Mouse (Mus musculus) induced T-regulatory cell, adult 2 months (primary cell): ENCODE measurements around the gene Tacc3.
A peak's percentile ranks its signal among the peaks of the same experiment; 100 is the strongest.

Experiments
- DNase-seq: peaks from one replicate; pipeline ENCODE4 v3.0.0-alpha.2; 2012; ENCODE audit warnings: low read depth

Tacc3 gene

DNA sequence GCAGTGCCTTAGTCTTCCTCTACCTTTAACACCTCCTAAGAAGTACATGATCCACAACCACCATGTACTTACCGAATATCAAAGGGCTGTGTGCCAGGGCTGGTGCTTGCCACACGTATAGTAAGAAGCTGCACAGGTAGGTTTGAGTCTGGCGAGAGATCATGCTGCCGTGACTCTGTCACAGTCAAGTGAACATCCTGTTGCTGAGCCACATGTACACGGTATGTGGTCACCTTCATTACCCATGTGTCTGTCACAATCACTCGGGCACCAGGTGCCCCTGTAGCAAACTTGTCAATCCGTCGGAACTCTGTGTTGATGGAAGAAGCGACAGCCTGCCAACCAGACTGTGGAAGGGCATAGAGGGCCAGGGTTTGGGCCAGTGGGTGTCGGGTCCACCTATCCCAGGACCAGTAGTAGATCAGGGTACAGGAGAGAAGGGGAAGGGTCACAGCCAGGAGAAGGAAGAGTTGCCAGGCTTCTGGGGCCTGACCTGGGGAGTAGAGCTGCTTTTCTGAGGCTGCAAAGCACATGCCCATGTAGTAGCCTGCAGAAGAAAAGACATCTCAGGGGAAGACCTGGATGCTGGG is 2.6 kb upstream of the Tacc3 start:
- no peak for DNase-seq

DNA sequence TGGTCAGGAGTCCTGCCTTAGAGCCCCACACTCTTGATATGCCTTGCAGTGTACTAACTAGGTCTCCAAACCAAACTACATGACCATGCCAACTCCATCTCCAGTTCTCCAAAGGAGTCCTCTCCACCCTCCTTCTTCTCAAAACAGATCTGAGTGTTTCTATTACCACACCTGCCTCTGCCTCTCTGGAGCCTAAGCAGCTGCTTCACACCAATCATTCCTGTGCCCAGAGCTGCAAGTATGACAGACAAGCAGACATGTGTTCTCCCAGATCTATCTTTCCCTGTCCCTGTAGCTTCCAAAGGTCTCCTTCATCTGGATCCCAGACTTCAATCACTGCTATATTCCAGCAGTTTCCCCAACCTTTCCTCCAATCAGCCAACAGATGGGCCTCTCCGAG is 1.2 kb upstream of the Tacc3 start:
- no peak for DNase-seq

DNA sequence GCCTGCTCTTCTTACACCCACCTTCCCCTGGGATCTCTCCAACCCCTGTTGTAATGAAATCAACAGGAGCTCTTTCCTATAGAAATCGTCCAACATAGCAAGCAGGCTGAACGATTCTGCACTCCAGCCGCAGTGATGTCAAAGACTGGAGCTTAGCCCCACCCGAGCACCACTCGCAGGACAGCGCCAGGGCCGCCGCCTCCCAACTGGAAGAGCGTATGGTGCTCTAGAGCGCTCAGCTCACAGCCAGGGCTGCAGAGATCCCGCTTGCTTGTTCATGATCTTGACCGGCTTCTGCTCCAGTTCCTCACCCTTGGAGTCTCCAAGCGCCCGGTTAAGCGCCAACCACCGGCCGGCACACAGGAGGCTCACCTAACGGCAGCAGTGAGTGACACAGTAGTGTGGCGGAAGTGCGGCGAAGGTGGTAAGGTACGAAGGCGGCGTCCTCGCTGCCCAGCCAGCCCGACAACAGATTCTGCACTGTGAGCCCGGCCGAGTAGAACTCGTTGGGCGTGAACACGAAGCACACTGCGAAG is 609 bp upstream of the Tacc3 start:
- peak; percentile 91 for DNase-seq

DNA sequence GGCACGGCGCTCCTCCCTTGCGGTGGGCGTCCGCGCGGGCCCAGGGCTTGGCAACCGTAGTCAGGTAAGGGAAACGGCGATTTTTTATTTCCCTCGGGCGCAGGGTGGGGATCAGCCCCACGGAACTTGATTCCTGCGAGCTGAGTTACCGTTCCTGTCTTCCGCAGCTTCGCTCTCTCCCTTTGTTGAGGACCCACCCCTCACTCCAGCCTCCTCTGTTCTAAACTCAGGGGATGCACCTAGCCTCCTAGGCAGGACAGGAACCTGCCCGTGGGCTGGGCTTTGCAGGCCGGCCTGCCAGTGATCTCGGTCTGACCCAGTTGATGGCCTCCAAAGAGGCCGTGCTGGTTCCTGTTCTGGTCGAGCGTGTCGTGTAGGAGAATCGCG is 729 bp downstream of the Tacc3 start:
- no peak for DNase-seq

DNA sequence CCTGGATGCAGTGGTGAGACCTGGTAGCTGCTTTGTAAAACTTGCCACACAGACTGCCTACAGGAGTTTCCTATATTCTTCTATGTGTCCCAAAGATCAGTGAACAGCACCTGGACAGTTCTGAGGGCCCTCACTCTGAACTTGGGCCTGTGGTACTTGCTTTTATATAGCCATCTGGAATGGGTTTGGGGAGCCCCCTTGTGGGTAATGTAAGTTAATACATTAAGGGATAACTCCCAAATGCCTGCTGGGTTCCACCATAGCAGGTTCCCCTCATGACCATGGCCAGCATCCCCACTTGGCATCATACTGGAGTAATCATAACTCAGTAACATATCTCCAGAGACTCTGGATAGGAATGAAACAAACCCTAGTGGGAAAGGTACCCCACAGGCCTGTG is 10.3 kb downstream of the Tacc3 start:
- DNase-seq: peak; percentile 68

DNA sequence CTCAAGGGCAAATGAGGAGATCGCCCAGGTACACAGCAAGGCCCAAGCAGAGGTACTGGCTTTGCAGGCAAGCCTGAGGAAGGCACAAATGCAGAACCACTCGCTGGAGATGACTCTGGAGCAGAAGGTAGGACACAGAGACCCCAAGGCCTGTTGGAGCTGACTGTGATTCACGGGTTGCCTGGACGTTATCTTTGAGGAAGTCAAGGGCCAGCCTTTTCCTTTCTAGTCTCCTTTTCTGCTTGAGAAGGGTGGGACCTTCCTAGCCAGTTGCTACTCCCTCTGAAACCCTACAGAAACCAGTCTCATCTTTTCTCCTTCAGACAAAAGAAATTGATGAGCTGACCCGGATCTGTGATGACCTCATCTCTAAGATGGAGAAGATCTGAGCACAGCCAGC is 13.7 kb downstream of the Tacc3 start:
- no peak for DNase-seq

DNA sequence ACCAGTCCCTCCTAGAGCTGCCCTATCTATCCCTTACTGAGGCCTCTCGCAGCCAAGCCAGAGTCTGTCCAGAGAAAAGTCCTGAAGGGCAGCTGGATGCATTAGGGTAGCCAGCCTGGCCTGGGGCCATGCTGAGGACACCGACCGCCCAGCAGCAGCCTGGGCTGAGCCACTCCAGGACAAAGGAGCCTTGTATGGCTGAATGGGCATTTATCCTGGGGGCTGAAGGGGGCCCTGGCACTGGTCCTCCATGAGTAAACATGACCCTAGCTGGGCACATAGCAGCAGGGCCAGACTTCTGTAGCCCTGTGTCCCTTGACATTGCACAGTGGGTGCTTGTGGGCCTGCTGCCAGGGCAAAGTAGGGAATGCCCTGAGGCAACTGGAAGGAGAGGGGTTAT is 16.5 kb downstream of the Tacc3 start:
- DNase-seq: no peak

DNA sequence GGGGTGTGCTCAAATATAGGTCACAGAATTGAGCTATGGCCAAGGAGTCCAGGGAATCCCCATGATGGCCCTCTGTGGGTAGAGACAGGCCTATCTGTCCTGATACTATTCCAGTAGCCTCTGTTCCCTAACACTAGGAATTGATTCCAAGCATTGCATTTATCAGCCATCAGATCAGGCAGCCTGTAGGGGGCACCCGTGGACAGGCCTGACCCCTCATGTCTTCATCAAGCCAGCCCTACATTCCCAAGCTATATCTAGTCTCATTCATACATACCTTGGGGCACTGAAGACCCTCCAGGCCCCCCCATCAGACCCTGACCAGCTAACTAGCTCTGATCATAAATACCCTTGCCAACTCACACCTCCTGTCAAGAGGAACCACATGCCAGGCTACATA is 18.0 kb downstream of the Tacc3 start:
- DNase-seq: peak; percentile 50

DNA sequence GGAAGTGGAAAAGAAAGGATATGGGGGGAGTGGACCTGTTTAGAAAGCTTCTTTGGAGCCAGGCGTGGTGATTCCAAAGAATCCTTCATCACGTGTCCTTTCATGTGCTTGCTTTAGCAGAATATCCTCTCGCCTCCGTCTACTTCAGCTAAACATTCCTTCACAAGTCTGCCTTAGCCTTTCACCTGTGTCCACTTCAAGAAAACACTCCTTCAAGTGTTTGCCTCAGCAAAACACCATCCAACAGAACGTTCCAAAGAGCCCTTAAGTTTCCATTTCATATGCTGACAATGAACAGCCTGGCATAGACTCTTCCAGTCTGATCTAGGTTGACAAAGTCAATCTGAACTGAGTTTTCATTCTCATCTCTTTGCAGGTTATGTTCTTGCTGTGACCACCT is 20.3 kb downstream of the Tacc3 start:
- DNase-seq: no peak

DNA sequence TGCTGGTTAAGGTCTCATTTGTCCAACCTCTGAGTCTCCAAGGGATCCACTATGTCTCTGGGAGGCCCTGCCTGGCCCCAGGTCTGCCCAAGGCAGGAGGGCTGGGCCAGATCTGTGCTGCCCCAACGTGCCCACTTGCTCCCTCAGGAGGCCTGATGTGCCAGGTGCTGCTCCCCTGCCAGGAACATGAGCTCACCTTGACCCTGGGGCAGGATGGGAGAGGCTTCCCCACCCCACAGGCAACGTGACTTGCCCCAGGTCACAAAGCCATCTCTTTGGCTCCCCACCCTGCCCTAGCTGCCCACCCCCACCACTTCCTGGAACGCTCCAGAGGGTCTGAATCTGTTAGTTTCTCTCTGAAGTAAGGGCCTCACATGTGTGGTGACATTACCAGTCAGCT is 23.1 kb downstream of the Tacc3 start:
- no peak for DNase-seq

DNA sequence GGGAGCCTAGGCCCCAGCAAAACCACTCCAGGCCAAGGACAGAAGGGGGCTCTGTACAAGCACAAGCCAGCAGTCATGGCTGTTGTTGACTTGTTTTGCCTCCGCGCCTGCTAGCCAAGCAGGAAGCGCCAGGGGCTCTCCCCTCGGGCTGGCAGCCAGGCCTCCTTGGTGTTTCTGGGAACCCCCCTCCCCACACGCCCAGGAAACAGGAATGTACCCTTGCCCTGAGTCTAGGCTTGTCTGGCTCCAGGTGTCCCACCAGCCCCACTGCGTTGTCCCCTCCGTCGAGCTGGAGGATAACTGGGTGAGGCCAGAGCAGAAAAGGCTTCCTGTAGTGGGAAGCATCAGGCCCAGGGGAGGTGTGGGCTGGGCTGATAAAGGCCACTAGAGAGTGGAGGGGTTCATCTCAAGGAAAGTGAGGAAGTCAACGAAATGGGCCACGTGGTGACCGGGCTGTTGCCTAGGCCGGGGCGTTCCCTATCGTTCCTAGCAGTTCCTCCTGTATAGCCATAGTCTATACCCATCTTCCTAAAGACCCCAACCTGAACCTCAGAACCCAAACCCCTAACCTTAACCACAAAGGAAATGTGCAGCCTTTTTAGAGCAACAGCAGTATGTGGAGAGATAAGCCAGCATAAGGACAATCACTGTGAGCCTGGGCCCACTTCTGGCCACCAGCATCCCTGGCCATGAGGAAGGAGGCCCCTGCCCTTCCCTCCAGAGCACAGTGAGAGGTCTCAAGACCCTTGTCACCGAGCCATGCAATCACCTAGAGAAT is 23.9 kb downstream of the Tacc3 start:
- DNase-seq: peak; percentile 59

DNA sequence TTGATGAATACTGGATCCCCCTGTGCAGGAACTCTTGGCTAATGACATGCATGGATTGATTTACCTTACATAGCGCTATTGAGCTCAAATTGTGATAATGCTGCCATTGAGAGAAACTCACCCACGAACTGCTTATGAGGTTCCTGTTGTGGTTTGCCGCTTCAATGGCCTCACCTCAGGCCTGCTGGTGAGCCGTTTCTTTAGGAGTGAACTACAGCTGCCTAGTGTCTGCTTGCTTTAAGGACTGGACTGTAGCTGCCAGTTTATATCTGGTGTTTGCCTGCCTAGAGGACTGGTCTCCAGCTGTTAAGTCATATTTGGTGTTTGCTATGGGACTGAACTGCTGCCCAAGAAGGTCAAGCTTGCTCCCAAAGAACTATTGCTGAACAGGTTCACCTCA is 25.0 kb downstream of the Tacc3 start:
- no peak for DNase-seq

DNA sequence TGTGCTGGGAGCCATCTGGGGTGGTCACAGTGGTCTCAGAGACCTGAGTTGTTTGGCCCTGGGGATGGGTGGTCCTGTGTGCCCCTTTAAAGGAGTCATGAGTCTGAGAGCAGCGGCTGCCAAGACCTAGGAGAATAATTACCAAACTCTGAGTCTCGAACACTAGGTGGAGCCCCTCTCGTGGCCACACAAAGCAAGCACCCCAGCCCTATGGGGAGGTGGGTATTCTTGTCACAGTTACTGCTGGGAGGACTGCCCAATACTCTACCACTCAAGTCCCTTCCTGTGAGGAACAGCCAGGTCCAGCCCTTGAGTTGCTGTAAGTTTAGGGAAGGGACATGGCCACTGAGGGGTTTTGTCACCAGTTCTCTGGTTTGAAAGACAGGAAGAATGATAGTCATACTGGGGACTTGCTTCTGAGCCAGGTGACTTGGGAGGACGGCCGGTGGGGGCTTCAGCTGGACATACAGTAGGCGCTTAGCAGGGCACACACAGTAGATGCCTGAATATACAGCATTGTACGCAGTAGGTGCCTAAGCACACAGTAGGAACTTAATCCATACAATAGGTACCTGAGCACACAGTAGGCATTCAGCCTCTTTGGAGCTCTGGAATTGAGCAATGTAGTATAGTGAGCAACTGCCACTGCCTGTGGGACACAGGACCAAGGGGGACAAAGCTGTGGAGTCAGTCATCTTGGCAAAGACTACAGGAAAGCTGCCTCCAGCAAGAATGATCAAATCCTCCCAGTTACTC is 26.1 kb downstream of the Tacc3 start:
- peak; percentile 43 for DNase-seq

DNA sequence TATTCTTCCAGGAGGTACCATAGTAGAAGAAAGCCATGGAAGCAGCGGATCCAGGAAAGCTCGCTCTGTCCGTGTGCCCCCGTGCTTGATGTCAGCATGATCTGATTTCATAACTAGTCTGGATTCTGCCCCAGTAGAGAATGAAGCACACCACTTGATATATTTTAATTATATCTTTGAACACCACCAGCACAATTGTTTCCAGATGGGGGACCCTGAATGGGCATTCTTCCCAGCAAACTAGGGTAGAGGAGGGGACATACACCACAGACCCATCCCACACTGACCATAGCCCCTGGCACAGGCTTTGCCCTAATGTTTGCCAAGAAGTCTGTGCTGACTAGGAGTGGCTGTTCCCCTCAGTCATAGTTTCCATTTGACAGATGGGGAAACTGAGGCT is 27.0 kb downstream of the Tacc3 start:
- no peak for DNase-seq

DNA sequence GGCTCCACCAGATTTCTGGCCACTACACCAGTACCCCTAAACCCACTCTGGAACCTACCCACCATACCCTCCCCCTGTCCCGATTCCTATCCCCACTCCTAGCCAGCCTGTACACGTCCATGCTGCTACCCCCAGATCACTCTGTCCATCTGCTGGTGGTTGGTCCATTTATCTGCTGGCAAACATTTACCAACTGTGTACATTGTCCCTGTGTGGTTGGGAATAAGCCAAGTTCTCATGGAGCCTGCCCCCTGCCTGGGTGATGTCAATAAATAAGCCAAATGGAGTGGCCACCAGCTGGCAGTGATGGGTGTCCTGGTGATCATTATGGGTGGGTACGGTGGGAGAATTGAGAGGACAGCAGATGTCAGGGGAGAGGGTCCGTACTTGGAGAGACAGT is 29.2 kb downstream of the Tacc3 start:
- no peak for DNase-seq

DNA sequence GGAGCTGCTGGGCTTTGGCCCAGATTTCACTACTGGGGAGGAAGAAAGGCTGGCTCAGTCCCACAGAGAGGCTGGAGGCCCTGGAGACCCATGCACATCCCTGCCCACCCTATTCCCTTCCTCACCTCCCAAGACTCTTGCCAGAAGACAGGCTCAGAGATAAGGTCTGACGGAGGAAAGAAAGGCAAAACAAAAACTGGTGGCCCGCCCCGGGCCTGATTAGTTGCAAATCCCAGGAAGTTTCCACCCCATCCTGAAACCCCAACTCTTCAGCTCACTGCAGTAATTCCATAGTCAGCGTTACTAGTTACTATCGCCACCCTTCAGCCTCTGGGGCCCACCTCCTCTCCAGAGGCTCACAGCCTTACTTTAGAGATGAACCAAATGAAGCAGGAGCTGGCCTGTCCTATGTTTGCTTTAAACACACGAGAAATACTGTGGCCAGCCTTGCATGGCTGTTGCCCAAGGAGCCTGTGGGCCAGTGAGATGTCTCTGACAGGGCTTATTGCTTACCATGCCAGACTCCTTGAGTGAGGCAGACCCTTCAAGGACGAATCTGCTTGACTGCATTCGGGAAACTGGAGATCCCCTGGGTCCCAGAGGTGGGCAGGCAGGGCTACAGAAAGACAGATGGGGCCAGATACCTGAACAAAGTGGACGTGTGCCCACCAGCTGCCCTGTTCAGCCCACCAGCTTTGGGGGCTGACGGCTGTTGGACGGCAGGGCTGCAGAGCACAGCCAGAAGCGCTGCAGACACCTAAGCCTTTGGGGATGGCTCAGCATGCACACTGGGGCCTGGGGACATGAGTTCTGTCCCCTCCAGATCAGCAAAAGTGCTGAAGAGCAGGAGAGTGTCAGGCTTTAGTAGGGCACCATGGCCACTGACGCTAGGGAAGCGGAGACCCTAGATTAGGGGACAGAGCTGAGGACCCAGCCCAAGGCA is 30.6 kb downstream of the Tacc3 start:
- no peak for DNase-seq

DNA sequence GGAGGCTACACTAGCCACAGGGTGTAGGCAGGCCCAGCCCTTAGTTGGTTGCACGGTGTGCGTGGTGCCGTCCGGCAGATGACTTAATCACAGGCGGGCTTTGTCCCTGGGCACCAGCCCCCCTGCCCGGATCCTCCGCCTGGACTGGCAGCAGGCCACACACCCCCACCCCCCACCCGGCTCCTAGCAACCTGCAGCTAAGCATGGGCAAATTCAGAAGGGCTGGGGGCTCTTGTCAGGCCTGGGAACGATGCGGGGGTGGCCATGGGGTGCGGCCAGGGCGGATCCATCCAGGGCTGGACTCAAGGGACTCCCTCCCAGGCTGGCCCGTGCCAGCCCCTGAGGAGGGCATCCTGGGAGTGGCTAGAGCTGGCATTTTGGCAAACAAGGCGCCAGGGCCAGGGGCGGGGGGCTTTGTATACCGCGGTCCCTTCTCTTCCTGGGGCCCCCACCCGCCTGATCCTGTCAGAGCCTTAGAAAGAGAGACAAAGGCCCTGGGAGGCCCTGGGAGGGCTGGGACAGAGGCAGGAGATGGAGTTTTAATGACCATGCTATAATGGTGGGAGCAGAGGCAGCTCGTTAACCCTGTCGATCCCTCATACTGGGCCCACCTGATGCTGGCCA is 31.4 kb downstream of the Tacc3 start:
- DNase-seq: no peak

DNA sequence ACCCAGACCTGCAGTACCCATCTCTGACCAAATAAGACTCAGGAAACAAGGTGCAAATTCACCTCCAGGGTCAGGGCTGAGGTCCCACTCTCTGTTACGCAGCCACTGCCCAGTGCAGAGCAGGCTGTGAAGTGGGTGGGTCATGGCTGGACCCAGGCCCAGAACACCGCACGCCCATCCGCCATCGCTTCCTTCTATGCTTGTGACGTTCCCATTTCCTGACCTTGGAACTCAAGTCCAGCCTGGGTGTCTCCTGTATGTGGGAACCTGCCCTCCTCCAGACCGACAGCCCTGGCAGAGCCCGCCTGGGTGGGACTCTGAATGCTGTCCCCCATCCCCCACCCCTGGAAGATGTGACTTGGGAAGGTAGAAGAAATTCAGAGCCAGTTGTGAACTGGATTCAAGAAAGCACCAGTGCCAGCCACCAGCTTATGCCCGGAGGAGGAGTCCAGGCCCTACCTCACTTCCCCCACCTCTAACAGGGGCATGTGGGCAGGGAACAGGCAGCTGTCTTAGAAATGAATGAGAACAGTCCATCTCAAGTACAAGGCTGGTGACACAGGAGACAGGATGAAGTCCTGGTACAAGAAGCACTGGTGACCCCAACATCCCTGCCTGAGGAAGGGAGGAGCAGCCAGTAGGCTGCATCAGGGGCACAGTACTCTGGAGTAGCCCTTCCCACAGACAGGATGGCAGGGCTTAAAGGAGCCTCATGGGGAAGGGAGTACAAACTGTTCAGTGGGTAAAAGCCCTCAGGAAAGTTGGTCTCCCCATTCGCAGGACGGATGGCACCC is 32.1 kb downstream of the Tacc3 start:
- DNase-seq: no peak

DNA sequence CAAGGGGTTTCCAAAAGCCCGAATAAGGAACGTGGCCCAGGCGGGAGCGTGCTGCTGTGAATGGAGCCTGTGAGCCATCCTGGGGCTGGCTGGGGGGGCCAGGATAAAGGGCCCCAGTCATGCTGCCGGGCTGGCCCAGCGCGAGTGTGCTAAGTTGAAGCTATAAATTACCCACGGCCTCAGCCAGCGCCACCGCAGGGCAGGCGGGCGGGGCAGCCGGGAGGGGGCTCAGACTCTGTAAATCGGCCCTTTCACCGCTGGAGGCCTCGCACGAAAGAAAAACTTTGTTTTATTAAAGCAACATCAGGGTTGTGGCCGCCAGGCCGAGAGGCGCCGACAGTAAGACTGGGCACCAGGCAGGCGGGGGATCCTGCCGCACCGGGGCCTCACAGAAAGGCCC is 34.5 kb downstream of the Tacc3 start:
- no peak for DNase-seq

DNA sequence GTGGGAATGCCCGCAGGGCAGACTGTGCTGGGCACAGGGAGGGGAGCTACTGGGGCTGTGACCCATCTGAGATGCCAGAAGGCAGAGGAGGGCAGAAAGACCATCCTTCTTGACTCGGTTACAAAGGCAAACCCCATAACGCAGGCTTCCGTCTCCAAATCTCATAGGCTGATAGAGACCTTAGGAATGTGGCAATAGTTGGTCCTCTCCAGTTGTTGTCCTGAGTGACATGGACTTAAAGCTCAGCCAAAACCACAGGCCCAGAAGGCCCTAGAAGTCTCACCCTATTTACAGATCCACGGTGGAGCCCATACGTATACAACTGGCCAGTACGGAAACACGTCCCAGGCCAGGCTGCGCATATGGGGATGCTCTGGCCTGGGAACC is 36.5 kb downstream of the Tacc3 start:
- DNase-seq: no peak
